Mouse (Mus musculus) embryonic facial prominence, embryonic 10.5 days (tissue): ENCODE measurements around the gene Plac9b. TPM values are rescaled to one million over a fixed set of nuclear protein-coding genes. Genes with fewer than 3 reads are reported as not detected.
"Not testable (repeated sequence)": the region's sequence is repeated elsewhere in the genome, so short reads cannot be mapped to it uniquely, and the experiment has no call there.

Experiments
- DNase-seq: peaks from one replicate; pipeline ENCODE4 v3.0.0-alpha.2; 2017; ENCODE audit warnings: low spot score
- H3K27ac ChIP-seq: fragments of 300-500 bp; sonication (generic); replicated peaks from 2 replicates; pipeline ENCODE4 v1.5.1; 2016; ENCODE audit warnings: mild to moderate bottlenecking
- H3K27me3 ChIP-seq: fragments of 300-500 bp; sonication (generic); replicated peaks from 2 replicates; pipeline ENCODE4 v1.6.1; 2016; ENCODE audit warnings: low read depth, mild to moderate bottlenecking; ENCODE audit not compliant: poor library complexity, severe bottlenecking
- H3K36me3 ChIP-seq: fragments of 300-500 bp; sonication (generic); replicated peaks from 2 replicates; pipeline ENCODE4 v1.6.1; 2016; ENCODE audit warnings: mild to moderate bottlenecking, moderate library complexity
- H3K4me1 ChIP-seq: fragments of 300-500 bp; sonication (generic); 2 replicates; pipeline ENCODE4 v1.6.1; 2016
- H3K4me3 ChIP-seq: fragments of 300-500 bp; sonication (generic); 2 replicates; pipeline ENCODE4 v1.5.1; 2016; ENCODE audit warnings: mild to moderate bottlenecking, moderate library complexity
- H3K9me3 ChIP-seq: fragments of 300-500 bp; sonication (generic); 2 replicates; pipeline ENCODE4 v1.6.1; 2016; ENCODE audit warnings: mild to moderate bottlenecking
- WGBS: fragments of 180-500 bp; shearing (Covaris S2); methylation state at CpG from one replicate; pipeline ENCODE4 v1.1.7; 2016; 5-methylcytosine and 5-hydroxymethylcytosine counted together
- polyA plus RNA-seq: library from polyadenylated mRNA; unstranded; fragments of >200 nt; fragmentation: Nextera tagmentation; extraction: Ambion mirVana; gene quantifications from 2 replicates; pipeline ENCODE4 v1.2.1, GENCODE M21; 2016

Gene Plac9b
- polyA plus RNA-seq, 1 experiment from 2014 or later, result not detected

DNA sequence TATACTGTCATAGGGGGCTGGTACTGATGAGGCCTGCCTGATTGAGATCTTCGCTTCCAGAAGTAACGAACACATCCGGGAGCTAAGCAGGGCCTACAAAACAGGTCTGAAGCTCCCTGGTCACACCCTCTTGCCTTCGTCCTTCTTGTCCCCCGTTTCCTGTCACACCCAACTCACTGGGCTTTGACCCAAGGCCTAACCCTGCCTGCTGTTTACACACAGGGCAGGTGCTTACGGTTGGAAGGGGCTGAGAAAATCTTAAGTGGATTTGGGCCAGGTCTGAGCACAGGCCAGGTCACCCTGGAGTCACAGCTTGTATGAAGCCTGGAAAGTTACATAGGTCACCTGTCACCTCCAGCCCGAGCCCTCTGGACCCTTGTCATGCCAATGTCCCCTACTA, 26.2 kb downstream of the Plac9b start:
- WGBS, result no CpG with 5 or more reads among the region's 7 CpGs
- DNase-seq, H3K4me1 ChIP-seq, H3K36me3 ChIP-seq, H3K27ac ChIP-seq, H3K27me3 ChIP-seq, H3K9me3 ChIP-seq, H3K4me3 ChIP-seq: not testable (repeated sequence)

GRCm38 (mm10) chr14:26147095-26147494, 35.2 kb downstream of the Plac9b start:
- not testable (repeated sequence) for H3K27ac ChIP-seq, H3K4me3 ChIP-seq, H3K36me3 ChIP-seq, DNase-seq, H3K9me3 ChIP-seq, H3K27me3 ChIP-seq, H3K4me1 ChIP-seq
- WGBS, result no CpG with 5 or more reads among the region's 2 CpGs

- not testable (repeated sequence) for H3K27ac ChIP-seq, H3K27me3 ChIP-seq, H3K9me3 ChIP-seq, H3K4me1 ChIP-seq, H3K4me3 ChIP-seq, DNase-seq, H3K36me3 ChIP-seq
- no CpG with 5 or more reads among the region's 7 CpGs for WGBS
Measured at GRCm38 (mm10) chr14:26119095-26119494, 63.2 kb downstream of the Plac9b start.

GRCm38 (mm10) chr14:26118550-26119000, 63.7 kb downstream of the Plac9b start:
- H3K4me3 ChIP-seq, DNase-seq, H3K27ac ChIP-seq, H3K27me3 ChIP-seq, H3K9me3 ChIP-seq, H3K4me1 ChIP-seq, H3K36me3 ChIP-seq: not testable (repeated sequence)
- no CpG with 5 or more reads among the region's 18 CpGs for WGBS

DNA sequence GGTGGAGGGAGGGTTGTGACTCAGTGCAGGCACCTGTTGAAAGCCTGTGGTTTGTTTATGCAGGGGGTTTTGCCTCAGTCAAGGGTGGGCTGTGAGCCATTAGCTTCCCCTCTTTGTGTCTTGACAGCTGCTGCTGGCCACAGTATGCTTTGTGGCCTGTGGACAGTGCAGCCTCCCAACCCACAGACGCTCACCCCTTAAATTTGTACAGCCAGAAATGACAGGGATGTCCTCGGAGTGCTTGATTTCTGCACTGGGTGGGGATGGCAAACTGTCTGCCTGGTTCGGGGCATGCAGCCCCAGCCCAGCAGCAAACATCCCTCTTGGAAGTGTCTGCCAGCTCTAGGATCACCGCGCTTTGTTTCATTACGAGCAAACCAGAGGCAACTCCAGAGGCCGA, 64.1 kb downstream of the Plac9b start, which contains the start of gene Duxbl2:
TSS of gene Duxbl2 (plus strand) at position 200 of the 400 bp plus-strand sequence.
- no CpG with 5 or more reads among the region's 7 CpGs for WGBS

More for the DNA sequence above, 64.1 kb downstream of the Plac9b start, which contains the start of gene Duxbl2:
- not testable (repeated sequence) for H3K27ac ChIP-seq, H3K4me1 ChIP-seq, H3K27me3 ChIP-seq, H3K36me3 ChIP-seq, H3K4me3 ChIP-seq, H3K9me3 ChIP-seq, DNase-seq

Other genes with a start within 250 kb of the Plac9b start
- gene Cphx1, start 244.2 kb downstream of the Plac9b start, polyA plus RNA-seq, result 0.09 TPM in 1 of 2 replicates, not detected in the other
- 1.9 and 3.3 TPM in 2 replicates for gene Duxbl1, start 203.9 kb downstream of the Plac9b start, polyA plus RNA-seq
- gene Gm9780, start 139.8 kb downstream of the Plac9b start, polyA plus RNA-seq, result not detected in 2 replicates
- gene Tmem254c, start 115.1 kb downstream of the Plac9b start, polyA plus RNA-seq, result 21.1 and 25.6 TPM in 2 replicates
- gene Cphx2, start 101.0 kb downstream of the Plac9b start, polyA plus RNA-seq, result not detected in 2 replicates
- gene Cphx3, start 100.2 kb downstream of the Plac9b start, polyA plus RNA-seq, result not detected in 2 replicates
- 1.4 TPM in 1 of 2 replicates, not detected in the other for gene Duxbl2, start 64.1 kb downstream of the Plac9b start, polyA plus RNA-seq
- 18.3 and 18.5 TPM in 2 replicates for gene Tmem254b, start 24.6 kb upstream of the Plac9b start, polyA plus RNA-seq
- gene Duxbl3, start 75.5 kb upstream of the Plac9b start, polyA plus RNA-seq, result 4.5 and 4.7 TPM in 2 replicates